Mouse (Mus musculus) mouse embryonic stem cell (cell line): ENCODE measurements around the gene Marf1.

Experiments used
- in situ Hi-C, 2 experiments: fragments of 300-500 bp; cut with MboI; formaldehyde crosslinking; loops; 1 replicate in 1 of 2; 3 replicates in 1 of 2; pipeline ENCODE4 v1.14.3; 2019 to 2020; ENCODE audit warnings: low sequenced_read_pairs in 2 of 2, low pct_unique_long_range_greater_than_20kb in 1 of 2, mixed read lengths in 1 of 2; ENCODE audit not compliant: unreplicated experiment in 1 of 2

Marf1 gene

GRCm38 (mm10) chr16:14162988-14163416 is at the start of gene Marf1, which contains the start of gene Nde1:
Marf1 (minus strand) TSS chr16:14163351.
Nde1 (plus strand) TSS chr16:14163275.
- in situ Hi-C loops, result loop anchor here in 1 of 2 experiments (25.0 kb wide), 1 partner anchor 476 kb away; no protein-coding TSS in a partner anchor

GRCm38 (mm10) chr16:14198798-14199197 is 35.6 kb upstream of the Marf1 start:
- in situ Hi-C loops, result no loop called here

DNA sequence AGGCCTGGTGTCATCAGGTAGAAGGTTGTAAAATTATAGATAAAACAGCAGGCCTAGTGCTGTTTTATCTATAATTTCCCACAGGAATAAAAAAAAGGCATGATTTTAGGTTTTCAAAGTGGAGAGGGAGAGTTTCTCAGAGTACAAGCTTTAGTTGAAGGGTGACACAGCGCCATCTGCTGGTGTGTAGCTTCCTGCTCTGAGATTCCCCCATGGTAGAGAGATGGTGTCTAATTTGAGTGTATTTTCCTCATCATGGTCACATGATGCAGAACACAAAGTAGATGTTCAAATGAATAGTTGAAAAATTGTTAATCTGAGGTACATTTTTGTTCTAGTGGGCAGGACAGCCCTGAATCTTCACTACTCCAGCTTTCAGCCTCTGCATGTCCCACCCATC is 32.3 kb upstream of the Marf1 start:
- in situ Hi-C loops, result no loop called here

- in situ Hi-C loops, result no loop called here
These were observed 31.2 kb upstream of the Marf1 start for GRCm38 (mm10) chr16:14194164-14194950.

DNA sequence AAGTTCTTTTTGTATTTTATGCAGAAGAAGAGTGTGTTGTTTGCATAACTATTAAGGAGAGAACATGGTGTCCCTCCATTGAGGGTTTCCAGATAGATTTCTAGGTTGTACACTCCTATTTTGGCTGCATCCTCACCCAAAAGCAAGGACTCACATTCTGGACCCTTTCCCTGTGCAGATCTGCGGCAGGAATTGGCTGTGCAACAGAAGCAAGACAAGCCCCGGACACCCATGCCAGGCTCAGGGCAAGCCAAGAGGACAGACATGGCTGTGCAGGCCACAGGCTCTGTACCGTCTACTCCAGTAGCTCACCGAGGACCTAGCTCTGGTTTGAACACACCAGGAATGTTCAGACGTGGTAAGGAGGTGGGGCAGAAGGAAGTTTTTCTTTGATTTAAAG is 22.4 kb upstream of the Marf1 start:
- in situ Hi-C loops, result no loop called here

- in situ Hi-C loops, result no loop called here
These were observed 20.7 kb upstream of the Marf1 start for GRCm38 (mm10) chr16:14183856-14184255.

DNA sequence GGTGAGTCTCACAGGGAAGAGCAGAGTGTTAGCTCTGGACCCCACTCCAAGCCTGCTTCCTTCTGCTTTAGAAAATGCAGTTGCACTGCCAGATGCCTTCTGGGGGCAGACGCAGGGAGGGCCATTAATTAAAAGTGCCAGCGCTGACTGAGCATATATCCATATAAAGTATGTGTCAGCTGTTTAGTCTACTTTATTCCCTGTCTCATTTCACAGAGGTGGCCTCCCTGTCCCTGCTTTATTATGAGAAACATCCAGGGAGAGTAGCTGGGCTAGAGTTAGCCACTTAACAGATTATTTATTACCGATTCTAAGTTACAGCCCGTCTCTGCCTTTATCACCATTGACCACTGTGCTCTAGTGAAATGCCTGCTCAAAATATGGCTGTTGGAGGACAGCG is 19.2 kb upstream of the Marf1 start:
- in situ Hi-C loops, result no loop called here

DNA sequence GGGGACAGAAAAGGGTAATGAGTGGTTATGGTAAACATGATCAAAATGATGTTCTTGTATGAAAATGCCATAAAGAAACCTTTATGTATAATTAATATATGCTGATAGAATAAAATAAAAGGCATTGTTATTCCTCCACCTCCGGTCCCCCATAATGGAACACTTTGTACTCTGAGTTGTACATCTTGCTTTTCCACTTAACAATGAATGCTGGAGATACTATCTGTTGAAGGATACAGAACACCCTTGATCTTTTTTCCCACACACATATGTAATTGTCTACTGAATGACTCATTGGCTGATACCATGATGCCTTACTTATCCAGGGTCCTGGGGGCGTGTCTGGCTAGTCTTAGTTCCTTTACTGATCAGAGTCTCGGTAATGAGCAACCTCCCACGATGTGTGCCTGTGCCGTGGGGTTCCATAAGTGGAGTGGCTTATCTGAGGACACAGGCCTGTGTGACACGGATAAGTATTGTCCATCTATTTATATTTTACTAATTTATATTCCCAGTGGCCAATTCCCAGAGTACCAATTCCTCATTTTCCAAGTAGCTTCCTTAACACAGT is 17.1 kb upstream of the Marf1 start:
- in situ Hi-C loops, result no loop called here

DNA sequence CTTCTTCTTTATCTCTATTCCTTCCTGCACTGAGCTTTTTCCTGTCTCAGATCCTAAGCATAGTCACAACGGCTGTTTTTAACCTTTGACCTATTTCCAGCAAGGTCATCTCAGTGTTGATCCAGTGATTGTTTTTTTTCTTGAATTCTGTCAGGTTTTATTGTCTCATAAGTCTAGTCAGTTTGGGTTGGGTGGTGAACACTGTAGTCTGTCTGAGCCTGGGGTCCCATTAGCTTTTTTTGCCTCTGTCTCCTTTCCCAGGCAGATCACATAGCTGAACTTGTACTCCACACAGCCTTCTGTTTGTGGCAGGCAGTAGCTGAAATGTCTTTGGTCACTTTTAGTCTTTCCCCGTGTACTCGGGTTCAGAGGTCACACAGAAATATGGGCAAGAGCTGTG is 14.9 kb upstream of the Marf1 start:
- in situ Hi-C loops, result no loop called here

DNA sequence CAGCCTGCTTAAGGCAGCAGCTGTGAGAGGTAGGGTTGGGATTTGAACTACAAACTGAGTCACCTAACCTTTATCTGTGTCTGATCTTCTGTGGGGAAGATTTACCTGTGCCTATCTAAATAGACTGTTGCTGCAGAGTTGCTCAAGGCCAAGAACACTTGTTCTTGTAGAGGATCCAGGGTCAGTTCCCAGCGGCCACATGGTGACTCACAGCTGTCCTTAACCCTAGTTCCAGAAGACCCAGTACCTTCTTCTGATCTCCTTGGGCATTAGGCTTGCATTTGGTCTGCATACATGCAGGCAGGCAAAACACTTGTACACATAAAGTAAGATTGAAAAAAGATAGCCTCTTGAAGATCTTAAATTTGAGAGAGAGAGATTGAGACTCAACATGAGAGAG is 6.6 kb upstream of the Marf1 start:
- in situ Hi-C loops, result loop anchor here in 1 of 2 experiments (25.0 kb wide), 1 partner anchor 482 kb away; no protein-coding TSS in a partner anchor

DNA sequence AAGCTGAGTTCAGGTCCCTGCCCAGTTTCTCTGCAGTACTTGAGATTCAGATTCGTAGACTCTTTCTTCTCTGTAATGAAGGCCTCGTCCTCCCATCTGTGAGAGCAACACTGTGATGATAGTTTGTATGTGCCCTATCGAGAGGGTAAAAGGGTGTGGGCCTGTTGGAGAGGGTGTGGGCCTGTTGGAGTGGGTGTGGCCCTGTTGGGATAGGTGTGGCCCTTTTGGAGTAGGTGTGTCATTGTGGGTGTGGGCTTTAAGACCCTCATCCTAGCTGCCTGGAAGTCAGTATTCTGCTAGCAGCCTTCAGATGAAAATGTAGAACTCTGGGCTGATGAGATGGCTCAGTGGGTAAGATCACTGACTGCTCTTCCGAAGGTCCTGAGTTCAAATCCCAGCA is 3.3 kb upstream of the Marf1 start:
- in situ Hi-C loops, result loop anchor here in 1 of 2 experiments (25.0 kb wide), 1 partner anchor 479 kb away; no protein-coding TSS in a partner anchor

DNA sequence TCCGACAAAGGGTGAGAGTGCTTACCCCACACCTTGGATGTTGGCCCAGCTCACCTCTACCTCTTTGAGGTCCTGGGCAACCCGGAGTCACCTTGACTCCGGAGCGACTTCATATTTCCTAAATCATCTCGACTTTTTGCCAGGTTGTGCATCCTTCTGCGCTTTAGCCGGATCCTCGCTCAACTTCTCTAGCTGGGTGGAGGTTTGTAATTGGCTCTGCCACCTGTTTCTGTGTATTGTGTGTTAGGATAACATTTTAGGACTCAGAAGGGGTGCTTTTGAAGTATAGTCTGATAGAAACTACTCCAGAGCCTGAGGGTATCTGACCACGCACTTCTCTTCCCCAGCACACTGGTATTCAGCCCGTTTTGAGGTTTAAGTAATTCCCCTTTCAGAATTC is 580 bp upstream of the Marf1 start:
- in situ Hi-C loops, result loop anchor here in 1 of 2 experiments (25.0 kb wide), 1 partner anchor 476 kb away; no protein-coding TSS in a partner anchor

- in situ Hi-C loops, result loop anchor here in 1 of 2 experiments (25.0 kb wide), 1 partner anchor 474 kb away; no protein-coding TSS in a partner anchor
These were observed 2.2 kb downstream of the Marf1 start for GRCm38 (mm10) chr16:14160941-14161340.

DNA sequence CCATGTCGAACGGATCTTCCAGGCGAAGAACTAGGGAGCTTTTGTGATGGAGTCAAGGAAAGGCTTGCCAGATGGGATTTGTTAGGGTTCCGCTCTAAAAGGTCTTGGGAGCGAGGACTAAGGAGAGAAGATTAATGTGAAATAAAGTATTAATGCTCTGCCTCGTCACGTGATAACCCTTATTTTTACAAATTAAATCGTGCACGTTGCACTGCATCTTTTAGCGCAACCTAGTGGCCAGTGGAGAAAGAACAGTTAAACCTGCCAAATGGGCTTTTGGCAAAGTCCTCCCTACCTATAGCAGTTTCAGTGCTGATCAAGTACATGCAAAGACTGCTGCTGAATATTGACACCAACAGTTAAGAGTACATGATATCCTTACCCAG is 3.4 kb downstream of the Marf1 start:
- in situ Hi-C loops, result loop anchor here in 1 of 2 experiments (25.0 kb wide), 1 partner anchor 472 kb away; no protein-coding TSS in a partner anchor

DNA sequence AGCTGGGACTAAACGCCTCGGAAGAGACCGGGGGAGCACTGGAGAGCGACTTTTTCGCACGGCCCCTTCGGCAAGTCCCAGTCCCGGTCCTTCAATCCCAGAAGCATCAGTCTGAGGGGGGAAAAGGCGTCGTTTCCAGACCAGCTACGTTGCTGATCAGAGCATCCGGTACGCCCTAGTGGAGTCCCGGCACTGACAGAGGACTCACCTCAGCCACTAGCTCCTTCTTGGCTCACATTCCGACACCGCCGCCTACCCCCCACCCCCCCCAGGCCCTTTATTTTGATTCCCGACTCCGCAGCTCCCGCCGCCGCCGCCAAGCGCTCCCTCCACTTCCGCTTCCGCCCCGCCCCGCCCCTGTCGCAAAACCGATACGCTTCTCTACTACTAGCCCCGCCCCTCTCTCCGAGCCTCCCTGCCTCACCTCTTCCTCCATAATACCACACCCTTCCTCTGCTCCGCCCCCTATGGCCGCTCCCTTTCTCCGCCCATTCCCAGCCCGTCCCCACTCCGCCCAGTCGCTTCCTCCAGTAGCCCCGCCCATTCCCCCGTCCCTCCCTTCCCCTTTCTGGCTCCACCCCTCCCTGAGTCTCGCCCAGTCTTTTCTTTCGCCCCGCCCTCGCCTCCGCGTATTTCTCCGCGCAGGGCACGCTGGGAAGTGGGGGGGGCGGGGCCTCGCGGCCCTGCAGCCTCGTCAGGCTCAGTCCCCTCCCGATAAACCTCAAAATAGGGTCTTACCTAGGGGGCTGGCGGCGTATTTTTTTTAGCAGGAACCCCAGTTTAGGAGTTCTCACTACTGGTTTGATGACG is 4.0 kb downstream of the Marf1 start:
- in situ Hi-C loops, result loop anchor here in 1 of 2 experiments (25.0 kb wide), 1 partner anchor 472 kb away; no protein-coding TSS in a partner anchor

DNA sequence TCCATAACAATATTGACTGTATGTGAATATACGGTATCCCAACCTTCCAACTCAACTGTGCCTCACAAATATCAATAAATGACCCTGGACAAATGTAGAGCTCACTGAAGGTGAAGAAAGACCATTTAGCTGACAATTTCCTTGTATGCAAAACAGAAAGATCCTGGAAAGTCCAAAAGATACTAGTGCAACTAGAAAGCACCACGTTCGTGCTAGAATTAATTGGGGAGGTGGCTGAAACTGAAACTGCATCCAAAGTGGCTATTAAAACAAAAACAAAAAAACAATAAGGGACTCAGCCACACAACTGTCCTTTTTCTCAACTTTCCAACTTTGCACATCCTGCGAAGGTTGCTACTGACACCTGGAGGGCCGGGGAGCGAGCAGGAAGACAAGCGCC is 4.6 kb downstream of the Marf1 start:
- in situ Hi-C loops, result loop anchor here in 1 of 2 experiments (25.0 kb wide), 1 partner anchor 471 kb away; no protein-coding TSS in a partner anchor

DNA sequence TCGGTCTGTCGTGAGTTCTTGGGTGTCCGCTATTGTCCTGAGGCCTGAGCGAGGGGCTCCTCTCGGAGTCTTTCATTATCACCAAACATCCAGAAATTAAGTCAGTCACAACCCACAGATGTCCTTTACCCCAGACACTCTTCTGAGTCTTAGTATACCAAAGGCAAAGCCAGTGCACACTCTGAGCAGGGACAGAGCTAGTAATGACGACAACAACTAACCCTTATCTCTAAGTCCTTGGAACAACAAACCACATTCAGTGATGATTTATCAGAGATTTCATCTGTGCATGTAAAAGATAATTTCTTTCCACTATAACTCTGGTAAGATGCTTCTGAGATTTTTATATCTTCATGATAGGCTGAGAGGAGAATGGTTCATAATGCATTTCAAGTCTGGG is 6.8 kb downstream of the Marf1 start:
- in situ Hi-C loops, result loop anchor here in 1 of 2 experiments (25.0 kb wide), 1 partner anchor 469 kb away; no protein-coding TSS in a partner anchor

GRCm38 (mm10) chr16:14155638-14156037 is 7.5 kb downstream of the Marf1 start:
- in situ Hi-C loops, result loop anchor here in 1 of 2 experiments (25.0 kb wide), 1 partner anchor 468 kb away; no protein-coding TSS in a partner anchor
